Mouse (Mus musculus) ovary, postnatal 36 days (tissue): ENCODE results near the gene Hist1h2br.
A peak's percentile ranks its signal among the peaks of the same experiment; 100 is the strongest.
"Not testable (repeated sequence)": the region's sequence is repeated elsewhere in the genome, so short reads cannot be mapped to it uniquely, and the experiment has no call there.

Experiments
- DNase-seq: peaks from one replicate; pipeline ENCODE4 v3.0.0; 2022; ENCODE audit warnings: low spot score, mixed read lengths

Gene Hist1h2br

GRCm38 (mm10) chr13:21846356-21846755, 12.8 kb downstream of the Hist1h2br start:
- not testable (repeated sequence) for DNase-seq

GRCm38 (mm10) chr13:21847883-21848282, 14.3 kb downstream of the Hist1h2br start:
- no peak for DNase-seq

- DNase-seq: not testable (repeated sequence)
These were observed 17.2 kb downstream of the Hist1h2br start for GRCm38 (mm10) chr13:21850696-21851095.

- DNase-seq: no peak
These were observed 18.8 kb downstream of the Hist1h2br start for GRCm38 (mm10) chr13:21852215-21852945.

- peak; percentile 71 for DNase-seq
These were observed 21.6 kb downstream of the Hist1h2br start for GRCm38 (mm10) chr13:21855146-21855545.

GRCm38 (mm10) chr13:21855698-21856162, 22.2 kb downstream of the Hist1h2br start:
- no peak for DNase-seq

GRCm38 (mm10) chr13:21861608-21862007, 28.1 kb downstream of the Hist1h2br start:
- DNase-seq: no peak

- not testable (repeated sequence) for DNase-seq
These were observed 32.0 kb downstream of the Hist1h2br start for GRCm38 (mm10) chr13:21865503-21865902.

- DNase-seq: no peak
These were observed 47.2 kb downstream of the Hist1h2br start for GRCm38 (mm10) chr13:21880735-21881134.

GRCm38 (mm10) chr13:21881878-21882669, 48.5 kb downstream of the Hist1h2br start:
- DNase-seq: peak; percentile 19

GRCm38 (mm10) chr13:21882760-21883405, 49.3 kb downstream of the Hist1h2br start:
- DNase-seq: no peak

GRCm38 (mm10) chr13:21883407-21883806, 49.9 kb downstream of the Hist1h2br start:
- no peak for DNase-seq

GRCm38 (mm10) chr13:21884586-21884985, 51.0 kb downstream of the Hist1h2br start:
- no peak for DNase-seq
